Mouse (Mus musculus): ENCODE results near the gene Hs3st6. TPM values are rescaled to one million over a fixed set of nuclear protein-coding genes. Genes with fewer than 3 reads are reported as not detected.

The Hs3st6 gene
- polyA plus RNA-seq, 1 experiment from 2014 or later: 1.5 TPM

DNA sequence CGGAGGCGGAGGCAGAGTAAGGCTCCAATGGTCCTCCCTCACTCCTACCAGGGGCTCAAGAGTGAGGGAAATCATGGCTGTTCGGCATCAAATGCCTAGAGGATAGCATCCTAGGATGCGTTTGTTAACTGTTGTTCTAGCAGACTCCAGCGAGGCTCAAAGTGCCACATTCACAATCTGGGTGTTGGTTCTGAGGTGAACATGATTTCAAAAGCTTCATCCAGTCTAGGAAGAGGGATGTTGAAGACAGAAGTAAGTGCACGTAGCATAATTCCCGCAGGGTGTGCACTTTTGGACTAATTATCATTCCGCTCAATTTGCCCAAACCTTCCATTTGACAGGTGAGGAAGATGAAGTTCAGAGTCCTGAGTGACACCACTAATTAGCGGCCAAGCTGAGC, 45.4 kb downstream of the Hs3st6 start:
- H3K4me3 ChIP-seq: no peak overlapping the region
- DNase-seq (ENCODE audit: low spot score): no peak
- H3K27me3 ChIP-seq (ENCODE audit: insufficient read depth, poor library complexity, severe bottlenecking): peaks cover 9% of the 10 kb centered on the region
- H3K36me3 ChIP-seq: no peaks in the 10 kb centered on the region
- no peaks in the 10 kb centered on the region for H3K9me3 ChIP-seq
- 56% methylated on average over 9 of the region's 9 CpGs for WGBS
- no peak overlapping the region for H3K27ac ChIP-seq
- no peaks in the 10 kb centered on the region for H3K4me1 ChIP-seq (replicated peaks)

DNA sequence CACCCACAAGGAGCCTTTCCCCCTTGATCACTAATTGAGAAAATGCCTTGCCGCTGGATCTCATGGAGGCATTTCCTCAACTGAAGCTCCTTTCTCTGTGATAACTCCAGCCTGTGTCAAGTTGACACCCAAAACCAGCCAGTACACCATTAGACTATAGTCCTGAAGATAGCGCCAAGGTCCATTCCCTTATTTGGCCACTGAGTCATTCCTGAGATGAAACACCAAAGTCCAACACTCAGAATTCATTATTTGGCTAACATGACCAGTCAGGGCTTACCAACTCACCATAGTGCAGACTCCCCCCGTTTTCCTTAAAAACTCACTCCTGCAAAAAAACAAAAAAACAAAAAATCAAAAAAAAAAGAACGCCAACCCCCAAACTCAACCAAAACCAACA, 46.7 kb downstream of the Hs3st6 start:
- Histone ChIP-seq H3K36me3 (no peaks in the 10 kb centered on the region), H3K4me3 (no peak overlapping the region), H3K9me3 (no peaks in the 10 kb centered on the region), H3K27me3 (ENCODE audit: insufficient read depth, poor library complexity, severe bottlenecking) (peaks cover 21% of the 10 kb centered on the region), H3K4me1 (replicated peaks) (peaks cover 9% of the 10 kb centered on the region), H3K27ac (no peak overlapping the region)
- 89% methylated on average over 4 of the region's 4 CpGs for WGBS
- DNase-seq (ENCODE audit: low spot score): no peak

DNA sequence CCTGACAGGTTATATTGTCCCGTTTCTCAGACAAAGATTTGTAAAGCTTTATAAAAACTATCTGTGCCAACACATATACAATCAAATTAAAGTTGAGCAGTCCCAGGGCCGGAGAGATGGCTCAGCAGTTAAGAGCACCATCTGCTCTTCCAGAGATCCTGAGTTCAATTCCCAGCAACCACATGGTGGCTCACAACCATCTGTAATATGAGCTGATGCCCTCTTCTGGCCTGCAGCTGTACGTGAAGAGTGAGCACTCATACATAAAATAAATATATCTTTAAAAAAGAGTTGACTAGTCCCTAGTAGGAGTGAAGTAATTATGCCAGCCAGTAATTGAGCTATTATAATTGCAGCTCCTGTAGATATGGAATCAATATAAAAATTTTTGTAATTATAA, 47.7 kb downstream of the Hs3st6 start:
- DNase-seq (ENCODE audit: low spot score): no peak
- Histone ChIP-seq H3K27me3 (ENCODE audit: insufficient read depth, poor library complexity, severe bottlenecking) (peaks cover 32% of the 10 kb centered on the region), H3K4me3 (no peak overlapping the region), H3K36me3 (no peaks in the 10 kb centered on the region), H3K9me3 (no peaks in the 10 kb centered on the region), H3K27ac (no peak overlapping the region), H3K4me1 (replicated peaks) (peaks cover 13% of the 10 kb centered on the region)
- 55% methylated on average over 3 of the region's 3 CpGs for WGBS

DNA sequence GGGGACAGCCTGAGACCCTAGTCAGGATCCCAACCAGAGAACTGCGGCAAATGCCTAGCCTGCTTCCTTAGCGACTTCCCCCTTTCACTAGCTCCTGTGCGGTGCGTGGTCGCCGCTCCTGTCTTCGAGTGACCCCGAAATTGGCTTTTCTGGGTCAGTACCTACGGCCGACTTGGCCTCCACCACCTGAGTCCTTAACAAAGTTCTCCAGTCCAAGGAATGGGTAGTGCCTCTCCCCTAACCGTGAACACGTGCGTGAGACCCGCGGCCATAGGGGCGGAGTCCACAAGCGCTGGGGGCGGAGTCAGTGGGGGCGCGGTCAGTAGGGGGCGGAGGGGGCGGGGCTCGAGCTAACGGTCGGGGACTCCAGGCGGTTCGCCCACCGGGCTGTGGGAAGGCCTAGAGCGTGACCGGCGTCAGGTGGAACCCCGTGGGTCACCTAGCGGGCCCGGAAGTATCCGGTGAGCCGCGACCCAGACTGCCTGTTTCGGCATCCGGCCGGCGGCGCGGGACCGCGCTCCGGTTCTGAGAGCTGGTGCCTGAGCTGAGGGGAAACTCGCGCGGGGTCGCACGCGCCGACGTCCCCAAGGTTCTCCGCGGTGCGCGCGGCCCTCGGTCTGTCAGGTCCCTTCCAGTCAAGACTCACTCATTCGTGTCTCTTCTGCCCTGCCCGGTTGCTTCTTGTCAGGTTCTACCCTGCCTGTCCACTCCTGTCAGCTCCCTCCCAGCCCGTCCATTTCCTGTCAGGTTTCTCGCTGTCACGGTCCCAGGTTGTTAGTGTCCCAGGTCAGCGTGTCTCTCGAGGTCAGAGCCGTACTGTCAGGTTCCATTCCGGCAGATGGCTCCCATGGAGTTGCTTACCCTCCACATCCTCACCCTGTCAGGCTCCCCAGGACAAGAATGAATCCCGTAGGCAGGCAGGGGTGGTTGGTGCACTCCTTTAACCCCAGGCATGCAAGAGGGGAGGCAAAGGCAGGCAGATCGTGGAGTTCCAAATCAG, 51.5 kb downstream of the Hs3st6 start, which contains the start of gene Meiob:
TSS of gene Meiob (plus strand) at position 338 of the 1,000 bp plus-strand sequence.
- H3K9me3 ChIP-seq: no peaks in the 10 kb centered on the region
- DNase-seq (ENCODE audit: low spot score): peak; percentile 83
- WGBS: under 1% methylated on average over 71 of the region's 71 CpGs
- H3K36me3 ChIP-seq: no peaks in the 10 kb centered on the region
- peaks cover 13% of the 10 kb centered on the region for H3K4me1 ChIP-seq (replicated peaks)
- peaks cover 53% of the 10 kb centered on the region for H3K27me3 ChIP-seq (ENCODE audit: insufficient read depth, poor library complexity, severe bottlenecking)
- peak within 1 kb of the TSS; percentile 78 for H3K27ac ChIP-seq
- peak within 1 kb of the TSS; percentile 80 for H3K4me3 ChIP-seq

Other genes with a start within 250 kb of the Hs3st6 start
- 93.6 and 96.4 TPM in 2 replicates for gene Traf7, start 225.1 kb upstream of the Hs3st6 start, polyA plus RNA-seq (2016; fragmentation: Nextera tagmentation; extraction: Ambion mirVana)
- 1.8 and 3.0 TPM in 2 replicates for gene Rab26, start 218.8 kb upstream of the Hs3st6 start, polyA plus RNA-seq (2016; fragmentation: Nextera tagmentation; extraction: Ambion mirVana)
- 11.9 and 21.7 TPM in 2 replicates for gene Pkd1, start 203.2 kb upstream of the Hs3st6 start, polyA plus RNA-seq (2016; fragmentation: Nextera tagmentation; extraction: Ambion mirVana)
- gene Tsc2, start 120.4 kb upstream of the Hs3st6 start, polyA plus RNA-seq (2016; fragmentation: Nextera tagmentation; extraction: Ambion mirVana): 64.1 and 86.9 TPM in 2 replicates
- 19.9 and 27.1 TPM in 2 replicates for gene Nthl1, start 120.3 kb upstream of the Hs3st6 start, polyA plus RNA-seq (2016; fragmentation: Nextera tagmentation; extraction: Ambion mirVana)
- 34.2 and 39.2 TPM in 2 replicates for gene Slc9a3r2, start 102.7 kb upstream of the Hs3st6 start, polyA plus RNA-seq (2016; fragmentation: Nextera tagmentation; extraction: Ambion mirVana)
- gene Npw, start 94.5 kb upstream of the Hs3st6 start, polyA plus RNA-seq (2016; fragmentation: Nextera tagmentation; extraction: Ambion mirVana): not detected in 2 replicates
- gene Zfp598, start 83.3 kb upstream of the Hs3st6 start, polyA plus RNA-seq (2016; fragmentation: Nextera tagmentation; extraction: Ambion mirVana): 26.2 and 28.6 TPM in 2 replicates
- gene Syngr3, start 63.0 kb upstream of the Hs3st6 start, polyA plus RNA-seq (2016; fragmentation: Nextera tagmentation; extraction: Ambion mirVana): 9.2 and 15.1 TPM in 2 replicates
- 49.7 and 50.9 TPM in 2 replicates for gene Gfer, start 56.8 kb upstream of the Hs3st6 start, polyA plus RNA-seq (2016; fragmentation: Nextera tagmentation; extraction: Ambion mirVana)
- gene Noxo1, start 56.8 kb upstream of the Hs3st6 start, polyA plus RNA-seq (2016; fragmentation: Nextera tagmentation; extraction: Ambion mirVana): 1.5 and 1.8 TPM in 2 replicates
- gene Tbl3, start 45.3 kb upstream of the Hs3st6 start, polyA plus RNA-seq (2016; fragmentation: Nextera tagmentation; extraction: Ambion mirVana): 133 and 140 TPM in 2 replicates
- gene Rnf151, start 34.9 kb upstream of the Hs3st6 start, polyA plus RNA-seq (2016; fragmentation: Nextera tagmentation; extraction: Ambion mirVana): 0.22 TPM in 2 replicates
- 1,403 and 1,781 TPM in 2 replicates for gene Rps2, start 34.9 kb upstream of the Hs3st6 start, polyA plus RNA-seq (2016; fragmentation: Nextera tagmentation; extraction: Ambion mirVana)
- gene Ndufb10, start 28.5 kb upstream of the Hs3st6 start, polyA plus RNA-seq (2016; fragmentation: Nextera tagmentation; extraction: Ambion mirVana): 212 and 240 TPM in 2 replicates
- gene Rpl3l, start 25.2 kb upstream of the Hs3st6 start, polyA plus RNA-seq (2016; fragmentation: Nextera tagmentation; extraction: Ambion mirVana): not detected in 2 replicates
- gene Msrb1, start 16.3 kb upstream of the Hs3st6 start, polyA plus RNA-seq (2016; fragmentation: Nextera tagmentation; extraction: Ambion mirVana): 21.4 and 23.4 TPM in 2 replicates
- 0.10 TPM in 1 of 2 replicates, not detected in the other for gene Meiob, start 51.3 kb downstream of the Hs3st6 start, polyA plus RNA-seq (2016; fragmentation: Nextera tagmentation; extraction: Ambion mirVana)
- gene Hagh, start 87.2 kb downstream of the Hs3st6 start, polyA plus RNA-seq (2016; fragmentation: Nextera tagmentation; extraction: Ambion mirVana): 30.7 and 34.3 TPM in 2 replicates
- gene Fahd1, start 97.4 kb downstream of the Hs3st6 start, polyA plus RNA-seq (2016; fragmentation: Nextera tagmentation; extraction: Ambion mirVana): 18.4 and 20.7 TPM in 2 replicates
- 0.58 and 0.65 TPM in 2 replicates for gene Igfals, start 113.0 kb downstream of the Hs3st6 start, polyA plus RNA-seq (2016; fragmentation: Nextera tagmentation; extraction: Ambion mirVana)
- 90.0 and 95.5 TPM in 2 replicates for gene Nubp2, start 133.4 kb downstream of the Hs3st6 start, polyA plus RNA-seq (2016; fragmentation: Nextera tagmentation; extraction: Ambion mirVana)
- gene Spsb3, start 133.7 kb downstream of the Hs3st6 start, polyA plus RNA-seq (2016; fragmentation: Nextera tagmentation; extraction: Ambion mirVana): 48.9 and 53.4 TPM in 2 replicates
- gene Eme2, start 142.1 kb downstream of the Hs3st6 start, polyA plus RNA-seq (2016; fragmentation: Nextera tagmentation; extraction: Ambion mirVana): 30.8 and 36.3 TPM in 2 replicates
- 96.7 and 102 TPM in 2 replicates for gene Mrps34, start 142.1 kb downstream of the Hs3st6 start, polyA plus RNA-seq (2016; fragmentation: Nextera tagmentation; extraction: Ambion mirVana)
- 44.7 and 46.5 TPM in 2 replicates for gene Nme3, start 143.5 kb downstream of the Hs3st6 start, polyA plus RNA-seq (2016; fragmentation: Nextera tagmentation; extraction: Ambion mirVana)
- gene Mapk8ip3, start 184.0 kb downstream of the Hs3st6 start, polyA plus RNA-seq (2016; fragmentation: Nextera tagmentation; extraction: Ambion mirVana): 51.4 and 61.7 TPM in 2 replicates
- gene Jpt2, start 207.7 kb downstream of the Hs3st6 start, polyA plus RNA-seq (2016; fragmentation: Nextera tagmentation; extraction: Ambion mirVana): 358 and 426 TPM in 2 replicates

Data from hindbrain, embryonic 10.5 days (tissue).